Mouse (Mus musculus): ENCODE measurements around the gene Pctp. TPM values are rescaled to one million over a fixed set of nuclear protein-coding genes. Genes with fewer than 3 reads are reported as not detected.

Pctp gene
- polyA plus RNA-seq, 1 experiment from 2014 or later: 15.8 TPM

GRCm38 (mm10) chr11:90032807-90033206 is 30.1 kb upstream of the Pctp start:
- WGBS: 12% methylated on average over 8 of the region's 8 CpGs
- peak overlapping the region; percentile 48; the same call in 1 of the 2 replicates for H3K9ac ChIP-seq (replicated peaks; ENCODE audit: low read length)

GRCm38 (mm10) chr11:90031076-90031475 is 28.4 kb upstream of the Pctp start:
- Histone ChIP-seq H3K4me2 (replicated peaks; ENCODE audit: low read depth, low read length) (peak overlapping the region; percentile 66), H3K4me3 (ENCODE audit: low read length) (peak overlapping the region; percentile 52), H3K9ac (replicated peaks; ENCODE audit: low read length) (peak overlapping the region; percentile 66), H3K4me1 (ENCODE audit: insufficient read depth, low read length) (peaks cover 45% of the 10 kb centered on the region), H3K27me3 (ENCODE audit: insufficient read depth, low read length) (peaks cover 8% of the 10 kb centered on the region; the same call in 1 of the 2 replicates), H3K9me3 (ENCODE audit: low read length) (no peaks in the 10 kb centered on the region), H3K36me3 (ENCODE audit: insufficient read depth, low read length) (no peaks in the 10 kb centered on the region), H3K27ac (ENCODE audit: low read length) (0 out of 2 replicates have a peak overlapping the region, but pooled peaks have one; percentile 7)
- no peak for ATAC-seq (ENCODE audit: low FRiP score, low TSS enrichment)
- WGBS: 25% methylated on average over 7 of the region's 7 CpGs

More at GRCm38 (mm10) chr11:90032807-90033206, 30.1 kb upstream of the Pctp start:
- peak overlapping the region; percentile 66 for H3K4me2 ChIP-seq (replicated peaks; ENCODE audit: low read depth, low read length)
- H3K4me3 ChIP-seq (ENCODE audit: low read length): peak overlapping the region; percentile 52
- no peak overlapping the region for H3K27ac ChIP-seq (ENCODE audit: low read length)
- peaks cover 37% of the 10 kb centered on the region for H3K4me1 ChIP-seq (ENCODE audit: insufficient read depth, low read length)
- H3K27me3 ChIP-seq (ENCODE audit: insufficient read depth, low read length): peaks cover 8% of the 10 kb centered on the region; the same call in 1 of the 2 replicates
- H3K36me3 ChIP-seq (ENCODE audit: insufficient read depth, low read length): peaks cover 6% of the 10 kb centered on the region; the same call in 1 of the 2 replicates
- no peak for ATAC-seq (ENCODE audit: low FRiP score, low TSS enrichment)
- H3K9me3 ChIP-seq (ENCODE audit: low read length): peaks cover 8% of the 10 kb centered on the region

- WGBS: under 1% methylated on average over 15 of the region's 15 CpGs
- peak; percentile 55; the same call in 1 of the 2 replicates for ATAC-seq (ENCODE audit: low FRiP score, low TSS enrichment)
- H3K9ac ChIP-seq (replicated peaks; ENCODE audit: low read length): peak overlapping the region; percentile 66
- peaks cover 47% of the 10 kb centered on the region for H3K4me1 ChIP-seq (ENCODE audit: insufficient read depth, low read length)
- H3K4me3 ChIP-seq (ENCODE audit: low read length): peak overlapping the region; percentile 52
- H3K27ac ChIP-seq (ENCODE audit: low read length): 0 out of 2 replicates have a peak overlapping the region, but pooled peaks have one; percentile 7
- H3K4me2 ChIP-seq (replicated peaks; ENCODE audit: low read depth, low read length): peak overlapping the region; percentile 66
- H3K9me3 ChIP-seq (ENCODE audit: low read length): no peaks in the 10 kb centered on the region
- H3K27me3 ChIP-seq (ENCODE audit: insufficient read depth, low read length): peaks cover 8% of the 10 kb centered on the region; the same call in 1 of the 2 replicates
- no peaks in the 10 kb centered on the region for H3K36me3 ChIP-seq (ENCODE audit: insufficient read depth, low read length)
Observed at GRCm38 (mm10) chr11:90030557-90030956, 27.9 kb upstream of the Pctp start.

- Histone ChIP-seq H3K4me3 (ENCODE audit: low read length) (peak within 1 kb of the TSS; percentile 52), H3K4me1 (ENCODE audit: insufficient read depth, low read length) (peaks cover 44% of the 10 kb centered on the region), H3K9ac (replicated peaks; ENCODE audit: low read length) (peak within 1 kb of the TSS; percentile 66), H3K27me3 (ENCODE audit: insufficient read depth, low read length) (peaks cover 8% of the 10 kb centered on the region; the same call in 1 of the 2 replicates), H3K27ac (ENCODE audit: low read length) (0 out of 2 replicates have a peak within 1 kb of the TSS, but pooled peaks have one; percentile 7), H3K9me3 (ENCODE audit: low read length) (no peaks in the 10 kb centered on the region), H3K36me3 (ENCODE audit: insufficient read depth, low read length) (no peaks in the 10 kb centered on the region), H3K4me2 (replicated peaks; ENCODE audit: low read depth, low read length) (peak within 1 kb of the TSS; percentile 66)
- no peak for ATAC-seq (ENCODE audit: low FRiP score, low TSS enrichment)
- WGBS: 48% methylated on average over 13 of the region's 13 CpGs
Observed at GRCm38 (mm10) chr11:90029841-90030398, 27.2 kb upstream of the Pctp start, which contains the start of gene Tmem100. TSS of gene Tmem100 (plus strand) at chr11:90030348.

GRCm38 (mm10) chr11:90029354-90029753 is 26.7 kb upstream of the Pctp start:
- no peak for ATAC-seq (ENCODE audit: low FRiP score, low TSS enrichment)

GRCm38 (mm10) chr11:90028746-90029145 is 26.1 kb upstream of the Pctp start:
- WGBS: 88% methylated on average over 8 of the region's 8 CpGs
- Histone ChIP-seq H3K27ac (ENCODE audit: low read length) (no peak overlapping the region), H3K4me2 (replicated peaks; ENCODE audit: low read depth, low read length) (no peak overlapping the region), H3K27me3 (ENCODE audit: insufficient read depth, low read length) (peaks cover 8% of the 10 kb centered on the region; the same call in 1 of the 2 replicates), H3K4me3 (ENCODE audit: low read length) (no peak overlapping the region), H3K36me3 (ENCODE audit: insufficient read depth, low read length) (no peaks in the 10 kb centered on the region), H3K4me1 (ENCODE audit: insufficient read depth, low read length) (peaks cover 42% of the 10 kb centered on the region), H3K9ac (replicated peaks; ENCODE audit: low read length) (no peak overlapping the region), H3K9me3 (ENCODE audit: low read length) (no peaks in the 10 kb centered on the region)
- ATAC-seq (ENCODE audit: low FRiP score, low TSS enrichment): no peak

More at GRCm38 (mm10) chr11:90029354-90029753, 26.7 kb upstream of the Pctp start:
- no peak overlapping the region for H3K27ac ChIP-seq (ENCODE audit: low read length)
- peaks cover 8% of the 10 kb centered on the region; the same call in 1 of the 2 replicates for H3K27me3 ChIP-seq (ENCODE audit: insufficient read depth, low read length)
- peaks cover 42% of the 10 kb centered on the region for H3K4me1 ChIP-seq (ENCODE audit: insufficient read depth, low read length)
- 0 out of 2 replicates have a peak overlapping the region, but pooled peaks have one; percentile 2 for H3K9ac ChIP-seq (replicated peaks; ENCODE audit: low read length)
- H3K9me3 ChIP-seq (ENCODE audit: low read length): no peaks in the 10 kb centered on the region
- H3K36me3 ChIP-seq (ENCODE audit: insufficient read depth, low read length): no peaks in the 10 kb centered on the region
- 33% methylated on average over 10 of the region's 10 CpGs for WGBS
- peak overlapping the region; percentile 34 for H3K4me3 ChIP-seq (ENCODE audit: low read length)
- H3K4me2 ChIP-seq (replicated peaks; ENCODE audit: low read depth, low read length): peak overlapping the region; percentile 66

- H3K27ac ChIP-seq (ENCODE audit: low read length): peak overlapping the region; percentile 11; the same call in 1 of the 2 replicates
- H3K4me3 ChIP-seq (ENCODE audit: low read length): no peak overlapping the region
- peaks cover 30% of the 10 kb centered on the region for H3K4me1 ChIP-seq (ENCODE audit: insufficient read depth, low read length)
- H3K4me2 ChIP-seq (replicated peaks; ENCODE audit: low read depth, low read length): no peak overlapping the region
- peaks cover 6% of the 10 kb centered on the region; the same call in 1 of the 2 replicates for H3K27me3 ChIP-seq (ENCODE audit: insufficient read depth, low read length)
- 28% methylated on average over 7 of the region's 7 CpGs for WGBS
- no peaks in the 10 kb centered on the region for H3K9me3 ChIP-seq (ENCODE audit: low read length)
- no peak for ATAC-seq (ENCODE audit: low FRiP score, low TSS enrichment)
- H3K36me3 ChIP-seq (ENCODE audit: insufficient read depth, low read length): no peaks in the 10 kb centered on the region
- H3K9ac ChIP-seq (replicated peaks; ENCODE audit: low read length): no peak overlapping the region
Observed at GRCm38 (mm10) chr11:90027216-90027615, 24.5 kb upstream of the Pctp start.

GRCm38 (mm10) chr11:90026802-90027174 is 24.1 kb upstream of the Pctp start:
- ATAC-seq (ENCODE audit: low FRiP score, low TSS enrichment): no peak
- Histone ChIP-seq H3K4me1 (ENCODE audit: insufficient read depth, low read length) (peaks cover 30% of the 10 kb centered on the region), H3K27me3 (ENCODE audit: insufficient read depth, low read length) (peaks cover 2% of the 10 kb centered on the region; the same call in 1 of the 2 replicates), H3K9me3 (ENCODE audit: low read length) (no peaks in the 10 kb centered on the region), H3K4me2 (replicated peaks; ENCODE audit: low read depth, low read length) (no peak overlapping the region), H3K4me3 (ENCODE audit: low read length) (no peak overlapping the region), H3K27ac (ENCODE audit: low read length) (no peak overlapping the region), H3K36me3 (ENCODE audit: insufficient read depth, low read length) (no peaks in the 10 kb centered on the region), H3K9ac (replicated peaks; ENCODE audit: low read length) (no peak overlapping the region)
- 31% methylated on average over 5 of the region's 5 CpGs for WGBS

- Histone ChIP-seq H3K4me1 (ENCODE audit: insufficient read depth, low read length) (peaks cover 28% of the 10 kb centered on the region), H3K4me3 (ENCODE audit: low read length) (no peak overlapping the region; the same call in 1 of the 2 replicates), H3K27ac (ENCODE audit: low read length) (no peak overlapping the region), H3K9me3 (ENCODE audit: low read length) (no peaks in the 10 kb centered on the region), H3K36me3 (ENCODE audit: insufficient read depth, low read length) (no peaks in the 10 kb centered on the region), H3K27me3 (ENCODE audit: insufficient read depth, low read length) (no peaks in the 10 kb centered on the region; the same call in 1 of the 2 replicates), H3K9ac (replicated peaks; ENCODE audit: low read length) (no peak overlapping the region), H3K4me2 (replicated peaks; ENCODE audit: low read depth, low read length) (peak overlapping the region; percentile 8; the same call in 1 of the 2 replicates)
- no peak for ATAC-seq (ENCODE audit: low FRiP score, low TSS enrichment)
- WGBS: 29% methylated on average over 14 of the region's 14 CpGs
Observed at GRCm38 (mm10) chr11:90025891-90026801, 23.5 kb upstream of the Pctp start.
